Mouse (Mus musculus): ENCODE data around the gene Ggact. TPM values are rescaled to one million over a fixed set of nuclear protein-coding genes. Genes with fewer than 3 reads are reported as not detected.
A peak's percentile ranks its signal among the peaks of the same experiment; 100 is the strongest.

Ggact gene
- polyA plus RNA-seq, 1 experiment from 2014 or later = 10.5 TPM

DNA sequence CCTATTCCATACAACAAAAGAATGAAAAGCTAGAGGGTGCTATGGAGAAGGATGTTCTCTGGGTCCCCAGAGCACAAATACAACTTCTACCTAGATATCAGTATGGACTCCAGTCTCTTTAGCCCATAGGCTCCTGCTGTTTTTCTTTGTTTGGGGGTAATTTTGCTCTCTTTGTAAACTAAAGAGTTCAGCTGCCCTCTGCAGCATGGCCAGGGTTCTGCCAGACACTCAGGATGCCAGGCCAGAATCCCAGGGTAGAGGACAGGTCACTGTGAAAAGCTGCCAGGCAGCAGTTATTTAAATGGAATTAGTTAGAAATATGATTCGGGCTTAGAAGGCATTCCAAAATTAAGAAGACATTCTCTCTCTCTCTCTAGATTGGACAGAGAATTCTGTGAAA is 22.9 kb upstream of the Ggact start:
- DNase-seq (ENCODE audit: low spot score) (no peak), ATAC-seq (ENCODE audit: insufficient number of reproducible peaks, low FRiP score, low TSS enrichment, low read depth) (no peak)
- no peak overlapping the region for H3K9ac ChIP-seq (ENCODE audit: low read length)
- no peak overlapping the region for H3K27ac ChIP-seq (replicated peaks; ENCODE audit: low read depth, low read length)
- 96% methylated on average over 1 of the region's 1 CpGs for WGBS
- H3K9me3 ChIP-seq (ENCODE audit: control insufficient read depth, low read length) = no peaks in the 10 kb centered on the region
- no peak overlapping the region for H3K4me3 ChIP-seq (ENCODE audit: low read depth, low read length)
- no peak overlapping the region for H3K4me2 ChIP-seq (ENCODE audit: low read depth, severe bottlenecking)
- no peaks in the 10 kb centered on the region for H3K27me3 ChIP-seq (ENCODE audit: control insufficient read depth, insufficient read depth, low read length)
- H3K4me1 ChIP-seq (ENCODE audit: control insufficient read depth, insufficient read depth, low read length) = no peaks in the 10 kb centered on the region
- H3K36me3 ChIP-seq (ENCODE audit: control insufficient read depth, insufficient read depth, low read length) = peaks cover 2% of the 10 kb centered on the region

DNA sequence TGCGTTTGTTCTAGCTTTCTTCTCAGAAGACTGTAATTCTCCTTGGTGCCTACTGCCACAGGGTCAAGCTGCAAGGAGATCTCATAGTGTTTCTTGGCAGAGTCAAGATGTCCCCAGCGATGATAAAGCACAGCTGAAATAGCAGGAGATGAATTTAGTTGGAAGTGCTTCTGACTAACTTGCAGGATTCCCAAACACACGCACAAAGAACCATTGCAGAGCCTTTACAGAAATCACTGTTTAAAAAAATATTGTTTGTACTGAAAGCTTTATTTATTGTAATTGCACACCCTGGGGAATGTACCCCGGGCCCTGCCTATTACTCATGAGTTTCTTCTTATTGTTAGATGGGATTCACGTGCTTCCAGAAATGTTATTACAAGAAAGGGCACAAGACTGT is 6.5 kb upstream of the Ggact start:
- no peaks in the 10 kb centered on the region for H3K4me1 ChIP-seq (ENCODE audit: control insufficient read depth, insufficient read depth, low read length)
- H3K4me2 ChIP-seq (ENCODE audit: low read depth, severe bottlenecking) = no peak overlapping the region

GRCm38 (mm10) chr14:122917676-122918075 is 4.1 kb upstream of the Ggact start:
- DNase-seq (ENCODE audit: low spot score) (no peak), ATAC-seq (ENCODE audit: insufficient number of reproducible peaks, low FRiP score, low TSS enrichment, low read depth) (no peak)
- WGBS = 100% methylated on average over 1 of the region's 1 CpGs
- no peak overlapping the region for H3K4me2 ChIP-seq (ENCODE audit: low read depth, severe bottlenecking)
- no peaks in the 10 kb centered on the region for H3K9me3 ChIP-seq (ENCODE audit: control insufficient read depth, low read length)
- no peaks in the 10 kb centered on the region for H3K36me3 ChIP-seq (ENCODE audit: control insufficient read depth, insufficient read depth, low read length)
- H3K9ac ChIP-seq (ENCODE audit: low read length) = no peak overlapping the region
- H3K27ac ChIP-seq (replicated peaks; ENCODE audit: low read depth, low read length) = no peak overlapping the region
- H3K27me3 ChIP-seq (ENCODE audit: control insufficient read depth, insufficient read depth, low read length) = no peaks in the 10 kb centered on the region
- H3K4me1 ChIP-seq (ENCODE audit: control insufficient read depth, insufficient read depth, low read length) = no peaks in the 10 kb centered on the region
- no peak overlapping the region for H3K4me3 ChIP-seq (ENCODE audit: low read depth, low read length)

More for the DNA sequence above, 6.5 kb upstream of the Ggact start:
- no peak for DNase-seq (ENCODE audit: low spot score)
- no peak for ATAC-seq (ENCODE audit: insufficient number of reproducible peaks, low FRiP score, low TSS enrichment, low read depth)
- H3K9ac ChIP-seq (ENCODE audit: low read length) = no peak overlapping the region
- 82% methylated on average over 5 of the region's 5 CpGs for WGBS
- no peaks in the 10 kb centered on the region for H3K9me3 ChIP-seq (ENCODE audit: control insufficient read depth, low read length)
- no peaks in the 10 kb centered on the region for H3K36me3 ChIP-seq (ENCODE audit: control insufficient read depth, insufficient read depth, low read length)
- H3K27me3 ChIP-seq (ENCODE audit: control insufficient read depth, insufficient read depth, low read length) = no peaks in the 10 kb centered on the region
- no peak overlapping the region for H3K4me3 ChIP-seq (ENCODE audit: low read depth, low read length)
- H3K27ac ChIP-seq (replicated peaks; ENCODE audit: low read depth, low read length) = no peak overlapping the region

- H3K4me1 ChIP-seq (ENCODE audit: control insufficient read depth, insufficient read depth, low read length) = no peaks in the 10 kb centered on the region
- no peaks in the 10 kb centered on the region for H3K9me3 ChIP-seq (ENCODE audit: control insufficient read depth, low read length)
- peak overlapping the region; percentile 55 for H3K4me3 ChIP-seq (ENCODE audit: low read depth, low read length)
- H3K27me3 ChIP-seq (ENCODE audit: control insufficient read depth, insufficient read depth, low read length) = no peaks in the 10 kb centered on the region
- no peaks in the 10 kb centered on the region for H3K36me3 ChIP-seq (ENCODE audit: control insufficient read depth, insufficient read depth, low read length)
- ATAC-seq (ENCODE audit: insufficient number of reproducible peaks, low FRiP score, low TSS enrichment, low read depth) (peak; percentile 81), DNase-seq (ENCODE audit: low spot score) (peak; percentile 77)
- peak overlapping the region; percentile 68 for H3K9ac ChIP-seq (ENCODE audit: low read length)
- H3K27ac ChIP-seq (replicated peaks; ENCODE audit: low read depth, low read length) = no peak overlapping the region
- WGBS = under 1% methylated on average over 57 of the region's 58 CpGs
- H3K4me2 ChIP-seq (ENCODE audit: low read depth, severe bottlenecking) = peak overlapping the region; percentile 92
Observed at GRCm38 (mm10) chr14:122912812-122913498, 602 bp downstream of the Ggact start.

- WGBS = 38% methylated on average over 1 of the region's 1 CpGs
- H3K9ac ChIP-seq (ENCODE audit: low read length) = no peak overlapping the region
- no peaks in the 10 kb centered on the region for H3K4me1 ChIP-seq (ENCODE audit: control insufficient read depth, insufficient read depth, low read length)
- no peak overlapping the region for H3K27ac ChIP-seq (replicated peaks; ENCODE audit: low read depth, low read length)
- no peak for DNase-seq (ENCODE audit: low spot score)
- no peak for ATAC-seq (ENCODE audit: insufficient number of reproducible peaks, low FRiP score, low TSS enrichment, low read depth)
- H3K4me2 ChIP-seq (ENCODE audit: low read depth, severe bottlenecking) = peak overlapping the region; percentile 92
- no peaks in the 10 kb centered on the region for H3K9me3 ChIP-seq (ENCODE audit: control insufficient read depth, low read length)
- H3K4me3 ChIP-seq (ENCODE audit: low read depth, low read length) = no peak overlapping the region; the same call in 1 of the 2 replicates
- no peaks in the 10 kb centered on the region for H3K36me3 ChIP-seq (ENCODE audit: control insufficient read depth, insufficient read depth, low read length)
- H3K27me3 ChIP-seq (ENCODE audit: control insufficient read depth, insufficient read depth, low read length) = no peaks in the 10 kb centered on the region
Observed at GRCm38 (mm10) chr14:122912137-122912536, 1.4 kb downstream of the Ggact start.

DNA sequence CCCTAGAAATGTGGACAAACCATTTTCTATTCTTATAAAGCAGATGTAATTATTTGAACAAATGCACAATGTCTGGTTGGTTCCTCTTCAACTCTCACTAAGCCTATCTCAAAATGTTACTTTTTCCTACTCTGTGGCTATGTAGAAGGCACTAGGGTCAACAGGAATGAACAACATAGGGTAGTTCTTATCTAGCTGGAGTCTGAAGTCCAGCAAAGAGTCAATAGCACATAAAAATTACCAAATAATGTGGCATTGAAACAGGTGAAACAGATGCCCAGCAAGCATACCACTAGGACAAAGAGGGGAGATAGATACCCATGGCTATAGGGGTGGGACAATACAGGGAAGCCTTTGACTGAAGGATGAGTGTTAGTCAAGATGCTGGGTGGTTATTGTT is 2.3 kb downstream of the Ggact start:
- Histone ChIP-seq H3K4me1 (ENCODE audit: control insufficient read depth, insufficient read depth, low read length) (no peaks in the 10 kb centered on the region), H3K27me3 (ENCODE audit: control insufficient read depth, insufficient read depth, low read length) (no peaks in the 10 kb centered on the region), H3K36me3 (ENCODE audit: control insufficient read depth, insufficient read depth, low read length) (no peaks in the 10 kb centered on the region), H3K4me2 (ENCODE audit: low read depth, severe bottlenecking) (no peak overlapping the region), H3K27ac (replicated peaks; ENCODE audit: low read depth, low read length) (no peak overlapping the region), H3K4me3 (ENCODE audit: low read depth, low read length) (no peak overlapping the region), H3K9me3 (ENCODE audit: control insufficient read depth, low read length) (no peaks in the 10 kb centered on the region), H3K9ac (ENCODE audit: low read length) (no peak overlapping the region)
- ATAC-seq (ENCODE audit: insufficient number of reproducible peaks, low FRiP score, low TSS enrichment, low read depth) (no peak), DNase-seq (ENCODE audit: low spot score) (no peak)

GRCm38 (mm10) chr14:122909368-122910091 is 4.0 kb downstream of the Ggact start:
- no peak overlapping the region for H3K27ac ChIP-seq (replicated peaks; ENCODE audit: low read depth, low read length)
- WGBS = 79% methylated on average over 5 of the region's 5 CpGs
- H3K4me2 ChIP-seq (ENCODE audit: low read depth, severe bottlenecking) = no peak overlapping the region
- no peaks in the 10 kb centered on the region for H3K4me1 ChIP-seq (ENCODE audit: control insufficient read depth, insufficient read depth, low read length)
- no peaks in the 10 kb centered on the region for H3K27me3 ChIP-seq (ENCODE audit: control insufficient read depth, insufficient read depth, low read length)
- H3K9ac ChIP-seq (ENCODE audit: low read length) = no peak overlapping the region
- no peaks in the 10 kb centered on the region for H3K9me3 ChIP-seq (ENCODE audit: control insufficient read depth, low read length)
- ATAC-seq (ENCODE audit: insufficient number of reproducible peaks, low FRiP score, low TSS enrichment, low read depth) (no peak), DNase-seq (ENCODE audit: low spot score) (no peak)
- H3K36me3 ChIP-seq (ENCODE audit: control insufficient read depth, insufficient read depth, low read length) = no peaks in the 10 kb centered on the region
- H3K4me3 ChIP-seq (ENCODE audit: low read depth, low read length) = no peak overlapping the region

GRCm38 (mm10) chr14:122908075-122908474 is 5.5 kb downstream of the Ggact start:
- Histone ChIP-seq H3K27ac (replicated peaks; ENCODE audit: low read depth, low read length) (no peak overlapping the region), H3K4me1 (ENCODE audit: control insufficient read depth, insufficient read depth, low read length) (no peaks in the 10 kb centered on the region), H3K4me2 (ENCODE audit: low read depth, severe bottlenecking) (no peak overlapping the region), H3K4me3 (ENCODE audit: low read depth, low read length) (no peak overlapping the region), H3K27me3 (ENCODE audit: control insufficient read depth, insufficient read depth, low read length) (no peaks in the 10 kb centered on the region), H3K9me3 (ENCODE audit: control insufficient read depth, low read length) (no peaks in the 10 kb centered on the region), H3K36me3 (ENCODE audit: control insufficient read depth, insufficient read depth, low read length) (no peaks in the 10 kb centered on the region), H3K9ac (ENCODE audit: low read length) (no peak overlapping the region)
- ATAC-seq (ENCODE audit: insufficient number of reproducible peaks, low FRiP score, low TSS enrichment, low read depth) (no peak), DNase-seq (ENCODE audit: low spot score) (no peak)
- WGBS = 87% methylated on average over 4 of the region's 4 CpGs

Measured in limb, embryonic 11.5 days (tissue).